Mouse (Mus musculus): ENCODE measurements around the gene Aqp11.

Gene Aqp11

GRCm38 (mm10) chr7:97737638-97738456 lies at the start of gene Aqp11:
Gene Aqp11, minus strand, starts transcription at chr7:97738289.
- peak; percentile 91 to 97 for DNase-seq

GRCm38 (mm10) chr7:97783523-97783922 lies 45.4 kb upstream of the Aqp11 start:
- no peak for DNase-seq

GRCm38 (mm10) chr7:97781496-97781895 lies 43.4 kb upstream of the Aqp11 start:
- DNase-seq = peak; percentile 32 to 73

GRCm38 (mm10) chr7:97780815-97781214 lies 42.7 kb upstream of the Aqp11 start:
- DNase-seq = no peak

- DNase-seq = no peak
These were observed 42.1 kb upstream of the Aqp11 start for GRCm38 (mm10) chr7:97780222-97780621.

GRCm38 (mm10) chr7:97777191-97777590 lies 39.1 kb upstream of the Aqp11 start:
- no peak for DNase-seq

- DNase-seq = no peak
These were observed 37.8 kb upstream of the Aqp11 start for GRCm38 (mm10) chr7:97775923-97776322.

- no peak for DNase-seq
These were observed 37.3 kb upstream of the Aqp11 start for GRCm38 (mm10) chr7:97775380-97775779.

- peak in 1 of 2 experiments; percentile 37 for DNase-seq
These were observed 32.9 kb upstream of the Aqp11 start for GRCm38 (mm10) chr7:97770841-97771620.

GRCm38 (mm10) chr7:97769020-97769419 lies 30.9 kb upstream of the Aqp11 start:
- DNase-seq = no peak

- no peak for DNase-seq
These were observed 29.8 kb upstream of the Aqp11 start for GRCm38 (mm10) chr7:97767841-97768240.

GRCm38 (mm10) chr7:97766406-97767166 lies 28.5 kb upstream of the Aqp11 start:
- peak in 1 of 2 experiments; percentile 38 for DNase-seq

- peak in 1 of 2 experiments; percentile 76 for DNase-seq
These were observed 27.9 kb upstream of the Aqp11 start for GRCm38 (mm10) chr7:97765963-97766347.

GRCm38 (mm10) chr7:97765181-97765962 lies 27.3 kb upstream of the Aqp11 start:
- DNase-seq = peak; percentile 27 to 36

- peak in 1 of 2 experiments; percentile 31 for DNase-seq
These were observed 26.5 kb upstream of the Aqp11 start for GRCm38 (mm10) chr7:97764591-97764990.

GRCm38 (mm10) chr7:97756967-97757881 lies 19.1 kb upstream of the Aqp11 start:
- DNase-seq = no peak

- DNase-seq = peak in 1 of 2 experiments; percentile 51
These were observed 11.4 kb upstream of the Aqp11 start for GRCm38 (mm10) chr7:97749207-97750190.

GRCm38 (mm10) chr7:97748527-97749206 lies 10.6 kb upstream of the Aqp11 start:
- peak; percentile 45 to 57 for DNase-seq

All from kidney, postnatal 25 days (tissue).